Mouse (Mus musculus) midbrain, embryonic 15.5 days (tissue): Measurements from ENCODE around the gene Hacd4. TPM values are rescaled to one million over a fixed set of nuclear protein-coding genes. Genes with fewer than 3 reads are reported as not detected.

Experiments used
- ATAC-seq: fragments of 200-750 bp; cut with Nextera tagmentation; replicated peaks from 2 replicates; pipeline ENCODE4 v1.8.0; 2017; ENCODE audit warnings: moderate TSS enrichment
- H3K27ac ChIP-seq: fragments of 300-500 bp; sonication (generic); 2 replicates; pipeline ENCODE4 v1.5.1; 2015; ENCODE audit warnings: mild to moderate bottlenecking, inconsistent platforms
- H3K27me3 ChIP-seq: fragments of 300-500 bp; sonication (generic); replicated peaks from 2 replicates; pipeline ENCODE4 v1.6.1; 2015; ENCODE audit warnings: inconsistent platforms
- H3K36me3 ChIP-seq: fragments of 300-500 bp; sonication (generic); replicated peaks from 2 replicates; pipeline ENCODE4 v1.6.1; 2015; ENCODE audit warnings: inconsistent platforms
- H3K4me1 ChIP-seq: fragments of 300-500 bp; sonication (generic); 2 replicates; pipeline ENCODE4 v1.6.1; 2015; ENCODE audit warnings: inconsistent platforms
- H3K4me2 ChIP-seq: fragments of 300-500 bp; sonication (generic); 2 replicates; pipeline ENCODE4 v1.6.1; 2015; ENCODE audit warnings: inconsistent platforms, mild to moderate bottlenecking, moderate library complexity
- H3K4me3 ChIP-seq: fragments of 300-500 bp; sonication (generic); 2 replicates; pipeline ENCODE4 v1.5.1; 2015; ENCODE audit warnings: mild to moderate bottlenecking, inconsistent platforms
- H3K9ac ChIP-seq: fragments of 300-500 bp; sonication (generic); 2 replicates; pipeline ENCODE4 v1.6.1; 2015; ENCODE audit warnings: mild to moderate bottlenecking, inconsistent platforms
- H3K9me3 ChIP-seq: fragments of 300-500 bp; sonication (generic); 2 replicates; pipeline ENCODE4 v1.6.1; 2016; ENCODE audit warnings: inconsistent platforms
- WGBS: fragments of 180-500 bp; shearing (Covaris S2); methylation state at CpG from one replicate; pipeline ENCODE4 v1.1.7; 2015; ENCODE audit warnings: mixed read lengths; 5-methylcytosine and 5-hydroxymethylcytosine counted together
- polyA plus RNA-seq: library from polyadenylated mRNA; unstranded; fragments of >200 nt; fragmentation: Nextera tagmentation; extraction: Ambion mirVana; gene quantifications from 2 replicates; pipeline ENCODE4 v1.2.1, GENCODE M21; 2015

Gene Hacd4
- polyA plus RNA-seq, 1 experiment from 2014 or later = 3.9 TPM

- Histone ChIP-seq H3K27me3 (no peaks in the 10 kb centered on the region), H3K9ac (no peak overlapping the region), H3K27ac (no peak overlapping the region), H3K4me3 (no peak overlapping the region), H3K4me2 (no peak overlapping the region), H3K9me3 (no peaks in the 10 kb centered on the region), H3K4me1 (no peaks in the 10 kb centered on the region), H3K36me3 (no peaks in the 10 kb centered on the region)
- ATAC-seq = no peak
- WGBS = 86% methylated on average over 1 of the region's 1 CpGs
These were observed 48.7 kb downstream of the Hacd4 start for GRCm38 (mm10) chr4:88390036-88390435.

- 0 out of 2 replicates have a peak overlapping the region, but pooled peaks have one; percentile 11 for H3K4me2 ChIP-seq
- no peaks in the 10 kb centered on the region for H3K27me3 ChIP-seq
- H3K27ac ChIP-seq = peak overlapping the region; percentile 70
These were observed 66.2 kb downstream of the Hacd4 start for GRCm38 (mm10) chr4:88372293-88373224.

GRCm38 (mm10) chr4:88370819-88371218, 67.9 kb downstream of the Hacd4 start:
- Histone ChIP-seq H3K4me3 (no peak overlapping the region), H3K9ac (no peak overlapping the region), H3K27me3 (no peaks in the 10 kb centered on the region), H3K4me2 (no peak overlapping the region), H3K4me1 (0 out of 2 replicates have a peak, but pooled peaks cover 9% of the 10 kb centered on the region), H3K36me3 (no peaks in the 10 kb centered on the region), H3K27ac (0 out of 2 replicates have a peak overlapping the region, but pooled peaks have one; percentile 30), H3K9me3 (no peaks in the 10 kb centered on the region)
- 80% methylated on average over 8 of the region's 8 CpGs for WGBS
- no peak for ATAC-seq

More at GRCm38 (mm10) chr4:88372293-88373224, 66.2 kb downstream of the Hacd4 start:
- H3K4me1 ChIP-seq = 0 out of 2 replicates have a peak, but pooled peaks cover 9% of the 10 kb centered on the region
- no peaks in the 10 kb centered on the region for H3K9me3 ChIP-seq
- no peak overlapping the region for H3K4me3 ChIP-seq
- 39% methylated on average over 18 of the region's 18 CpGs for WGBS
- H3K36me3 ChIP-seq = no peaks in the 10 kb centered on the region
- no peak overlapping the region for H3K9ac ChIP-seq
- peak; percentile 67; the same call in 1 of the 2 replicates for ATAC-seq

GRCm38 (mm10) chr4:88369951-88370350, 68.8 kb downstream of the Hacd4 start:
- Histone ChIP-seq H3K4me1 (0 out of 2 replicates have a peak, but pooled peaks cover 9% of the 10 kb centered on the region), H3K36me3 (no peaks in the 10 kb centered on the region), H3K4me2 (no peak overlapping the region), H3K4me3 (no peak overlapping the region), H3K9me3 (no peaks in the 10 kb centered on the region), H3K9ac (no peak overlapping the region), H3K27me3 (no peaks in the 10 kb centered on the region), H3K27ac (no peak overlapping the region)
- WGBS = 89% methylated on average over 6 of the region's 6 CpGs
- ATAC-seq = no peak

- Histone ChIP-seq H3K36me3 (no peaks in the 10 kb centered on the region), H3K9ac (no peak overlapping the region), H3K27ac (no peak overlapping the region), H3K4me3 (no peak overlapping the region), H3K4me1 (no peaks in the 10 kb centered on the region), H3K9me3 (no peaks in the 10 kb centered on the region), H3K27me3 (no peaks in the 10 kb centered on the region), H3K4me2 (no peak overlapping the region)
- no peak for ATAC-seq
- 87% methylated on average over 3 of the region's 3 CpGs for WGBS
These were observed 81.3 kb downstream of the Hacd4 start for GRCm38 (mm10) chr4:88357431-88357830.

GRCm38 (mm10) chr4:88356652-88357051, 82.1 kb downstream of the Hacd4 start:
- H3K9me3 ChIP-seq = no peaks in the 10 kb centered on the region
- H3K27ac ChIP-seq = no peak overlapping the region
- no peak for ATAC-seq
- no peak overlapping the region for H3K4me3 ChIP-seq
- WGBS = 68% methylated on average over 2 of the region's 2 CpGs
- no peaks in the 10 kb centered on the region for H3K4me1 ChIP-seq
- no peaks in the 10 kb centered on the region for H3K27me3 ChIP-seq
- no peak overlapping the region for H3K9ac ChIP-seq
- no peak overlapping the region for H3K4me2 ChIP-seq
- no peaks in the 10 kb centered on the region for H3K36me3 ChIP-seq

GRCm38 (mm10) chr4:88350910-88351309, 87.8 kb downstream of the Hacd4 start:
- Histone ChIP-seq H3K4me1 (no peaks in the 10 kb centered on the region), H3K9me3 (no peaks in the 10 kb centered on the region), H3K27me3 (no peaks in the 10 kb centered on the region), H3K36me3 (no peaks in the 10 kb centered on the region), H3K4me2 (no peak overlapping the region), H3K4me3 (no peak overlapping the region), H3K9ac (no peak overlapping the region), H3K27ac (no peak overlapping the region)
- peak; percentile 92 for ATAC-seq
- WGBS = 4% methylated on average over 4 of the region's 4 CpGs

Other genes starting within 250 kb of the Hacd4 start
- not detected in 2 replicates for gene Ifnb1, start 83.8 kb upstream of the Hacd4 start, polyA plus RNA-seq
- not detected in 2 replicates for gene Ifna15, start 119.3 kb upstream of the Hacd4 start, polyA plus RNA-seq
- not detected in 2 replicates for gene Ifna14, start 132.9 kb upstream of the Hacd4 start, polyA plus RNA-seq
- gene Ifna9, start 153.5 kb upstream of the Hacd4 start, polyA plus RNA-seq = not detected in 2 replicates
- gene Ifna12, start 164.4 kb upstream of the Hacd4 start, polyA plus RNA-seq = not detected in 2 replicates
- not detected in 2 replicates for gene C87499, start 195.5 kb upstream of the Hacd4 start, polyA plus RNA-seq
- not detected in 2 replicates for gene Ifna13, start 205.5 kb upstream of the Hacd4 start, polyA plus RNA-seq
- not detected in 2 replicates for gene Ifna16, start 238.0 kb upstream of the Hacd4 start, polyA plus RNA-seq
- not detected in 2 replicates for gene Ifna2, start 245.0 kb upstream of the Hacd4 start, polyA plus RNA-seq